Mouse (Mus musculus): ENCODE data around the gene Nrcam. TPM values are rescaled to one million over a fixed set of nuclear protein-coding genes. Genes with fewer than 3 reads are reported as not detected.

Gene Nrcam
- polyA plus RNA-seq, 1 experiment, result 0.71 TPM

- Histone ChIP-seq H3K4me3 (no peak overlapping the region), H3K4me2 (ENCODE audit: low read depth) (no peak overlapping the region), H3K36me3 (ENCODE audit: control insufficient read depth, insufficient read depth) (no peaks in the 10 kb centered on the region), H3ac (ENCODE audit: control insufficient read depth, insufficient read length) (no peak overlapping the region), H3K79me2 (ENCODE audit: control insufficient read depth, insufficient read depth) (no peaks in the 10 kb centered on the region), H3K27me3 (ENCODE audit: control insufficient read depth, insufficient read depth, insufficient read length) (no peaks in the 10 kb centered on the region)
- TF ChIP-seq POLR2AphosphoS2 (IDR thresholded peaks at IDR 0.05; ENCODE audit: insufficient read length, low read depth) (no peak), SRF (IDR thresholded peaks at IDR 0.05; ENCODE audit: control insufficient read depth, insufficient read length, low read depth) (no peak), MAX (IDR thresholded peaks at IDR 0.05; ENCODE audit: low read depth) (no peak), REST (IDR thresholded peaks at IDR 0.05; ENCODE audit: insufficient read depth, insufficient read length) (no peak), POLR2A (IDR thresholded peaks at IDR 0.05; ENCODE audit: insufficient read length, low read depth) (no peak), TCF3 (IDR thresholded peaks at IDR 0.05; ENCODE audit: insufficient read length, low read depth) (no peak), MYOD1 (IDR thresholded peaks at IDR 0.05; ENCODE audit: control insufficient read depth in 1 of 3, insufficient read length in 2 of 3, low read depth in 2 of 3) (no peak), CEBPB (IDR thresholded peaks at IDR 0.05; ENCODE audit: insufficient read depth, poor library complexity, severe bottlenecking) (no peak), TCF12 (IDR thresholded peaks at IDR 0.05; ENCODE audit: insufficient read depth, poor library complexity, severe bottlenecking) (no peak)
These were observed 93.6 kb downstream of the Nrcam start for GRCm38 (mm10) chr12:44422154-44422866.

GRCm38 (mm10) chr12:44422867-44423255 lies 94.2 kb downstream of the Nrcam start:
- H3K36me3 ChIP-seq (ENCODE audit: control insufficient read depth, insufficient read depth), result no peaks in the 10 kb centered on the region
- no peak overlapping the region for H3K4me2 ChIP-seq (ENCODE audit: low read depth)
- no peaks in the 10 kb centered on the region for H3K79me2 ChIP-seq (ENCODE audit: control insufficient read depth, insufficient read depth)
- no peak overlapping the region for H3K4me3 ChIP-seq
- no peak overlapping the region for H3ac ChIP-seq (ENCODE audit: control insufficient read depth, insufficient read length)
- no peak for TF ChIP-seq MYOD1 (IDR thresholded peaks at IDR 0.05; ENCODE audit: control insufficient read depth in 1 of 3, insufficient read length in 2 of 3, low read depth in 2 of 3)
- no peak for TF ChIP-seq POLR2A (IDR thresholded peaks at IDR 0.05; ENCODE audit: insufficient read length, low read depth)
- TF ChIP-seq SRF (IDR thresholded peaks at IDR 0.05; ENCODE audit: control insufficient read depth, insufficient read length, low read depth), result no peak
- no peak for TF ChIP-seq POLR2AphosphoS2 (IDR thresholded peaks at IDR 0.05; ENCODE audit: insufficient read length, low read depth)
- TF ChIP-seq MYOG (IDR thresholded peaks at IDR 0.05; ENCODE audit: control insufficient read depth in 1 of 3, insufficient read depth in 1 of 3, insufficient read length in 2 of 3, low read depth in 2 of 3), result no peak
- no peak for TF ChIP-seq TCF3 (IDR thresholded peaks at IDR 0.05; ENCODE audit: insufficient read length, low read depth)
- no peak for TF ChIP-seq TCF12 (IDR thresholded peaks at IDR 0.05; ENCODE audit: insufficient read depth, poor library complexity, severe bottlenecking)
- TF ChIP-seq USF1 (IDR thresholded peaks at IDR 0.05; ENCODE audit: low read depth), result no peak
- no peak for TF ChIP-seq REST (IDR thresholded peaks at IDR 0.05; ENCODE audit: insufficient read depth, insufficient read length)
- TF ChIP-seq MAX (IDR thresholded peaks at IDR 0.05; ENCODE audit: low read depth), result no peak
- no peak for TF ChIP-seq E2F4 (IDR thresholded peaks at IDR 0.05; ENCODE audit: insufficient read depth)
- no peak for TF ChIP-seq CEBPB (IDR thresholded peaks at IDR 0.05; ENCODE audit: insufficient read depth, poor library complexity, severe bottlenecking)
- no peaks in the 10 kb centered on the region for H3K27me3 ChIP-seq (ENCODE audit: control insufficient read depth, insufficient read depth, insufficient read length)

GRCm38 (mm10) chr12:44424011-44424410 lies 95.3 kb downstream of the Nrcam start:
- H3K4me2 ChIP-seq (ENCODE audit: low read depth), result no peak overlapping the region
- no peak overlapping the region for H3ac ChIP-seq (ENCODE audit: control insufficient read depth, insufficient read length)
- H3K27me3 ChIP-seq (ENCODE audit: control insufficient read depth, insufficient read depth, insufficient read length), result no peaks in the 10 kb centered on the region
- no peaks in the 10 kb centered on the region for H3K36me3 ChIP-seq (ENCODE audit: control insufficient read depth, insufficient read depth)
- TF ChIP-seq POLR2A (IDR thresholded peaks at IDR 0.05; ENCODE audit: insufficient read length, low read depth) (no peak), CEBPB (IDR thresholded peaks at IDR 0.05; ENCODE audit: insufficient read depth, poor library complexity, severe bottlenecking) (no peak), REST (IDR thresholded peaks at IDR 0.05; ENCODE audit: insufficient read depth, insufficient read length) (no peak), SRF (IDR thresholded peaks at IDR 0.05; ENCODE audit: control insufficient read depth, insufficient read length, low read depth) (no peak), TCF12 (IDR thresholded peaks at IDR 0.05; ENCODE audit: insufficient read depth, poor library complexity, severe bottlenecking) (no peak), MAX (IDR thresholded peaks at IDR 0.05; ENCODE audit: low read depth) (no peak), E2F4 (IDR thresholded peaks at IDR 0.05; ENCODE audit: insufficient read depth) (no peak), MYOD1 (IDR thresholded peaks at IDR 0.05; ENCODE audit: control insufficient read depth in 1 of 3, insufficient read length in 2 of 3, low read depth in 2 of 3) (no peak), MYOG (IDR thresholded peaks at IDR 0.05; ENCODE audit: control insufficient read depth in 1 of 3, insufficient read depth in 1 of 3, insufficient read length in 2 of 3, low read depth in 2 of 3) (no peak), TCF3 (IDR thresholded peaks at IDR 0.05; ENCODE audit: insufficient read length, low read depth) (no peak), POLR2AphosphoS2 (IDR thresholded peaks at IDR 0.05; ENCODE audit: insufficient read length, low read depth) (no peak), USF1 (IDR thresholded peaks at IDR 0.05; ENCODE audit: low read depth) (no peak)
- H3K4me3 ChIP-seq, result no peak overlapping the region
- H3K79me2 ChIP-seq (ENCODE audit: control insufficient read depth, insufficient read depth), result no peaks in the 10 kb centered on the region

- TF ChIP-seq MYOD1 (IDR thresholded peaks at IDR 0.05; ENCODE audit: control insufficient read depth in 1 of 3, insufficient read length in 2 of 3, low read depth in 2 of 3), result no peak
- H3K4me3 ChIP-seq, result no peak overlapping the region
- H3K27me3 ChIP-seq (ENCODE audit: control insufficient read depth, insufficient read depth, insufficient read length), result no peaks in the 10 kb centered on the region
- H3K4me2 ChIP-seq (ENCODE audit: low read depth), result no peak overlapping the region
- no peaks in the 10 kb centered on the region for H3K36me3 ChIP-seq (ENCODE audit: control insufficient read depth, insufficient read depth)
- H3ac ChIP-seq (ENCODE audit: control insufficient read depth, insufficient read length), result no peak overlapping the region
- no peaks in the 10 kb centered on the region for H3K79me2 ChIP-seq (ENCODE audit: control insufficient read depth, insufficient read depth)
These were observed 96.4 kb downstream of the Nrcam start for GRCm38 (mm10) chr12:44425040-44425439.

GRCm38 (mm10) chr12:44430335-44430734 lies 101.7 kb downstream of the Nrcam start:
- Histone ChIP-seq H3K27me3 (ENCODE audit: control insufficient read depth, insufficient read depth, insufficient read length) (no peaks in the 10 kb centered on the region), H3K4me2 (ENCODE audit: low read depth) (no peak overlapping the region), H3ac (ENCODE audit: control insufficient read depth, insufficient read length) (no peak overlapping the region), H3K36me3 (ENCODE audit: control insufficient read depth, insufficient read depth) (no peaks in the 10 kb centered on the region), H3K79me2 (ENCODE audit: control insufficient read depth, insufficient read depth) (no peaks in the 10 kb centered on the region), H3K4me3 (no peak overlapping the region)
- TF ChIP-seq MYOD1 (IDR thresholded peaks at IDR 0.05; ENCODE audit: control insufficient read depth in 1 of 3, insufficient read length in 2 of 3, low read depth in 2 of 3) (no peak), SRF (IDR thresholded peaks at IDR 0.05; ENCODE audit: control insufficient read depth, insufficient read length, low read depth) (no peak), USF1 (IDR thresholded peaks at IDR 0.05; ENCODE audit: low read depth) (no peak), E2F4 (IDR thresholded peaks at IDR 0.05; ENCODE audit: insufficient read depth) (no peak), MYOG (IDR thresholded peaks at IDR 0.05; ENCODE audit: control insufficient read depth in 1 of 3, insufficient read depth in 1 of 3, insufficient read length in 2 of 3, low read depth in 2 of 3) (no peak), POLR2A (IDR thresholded peaks at IDR 0.05; ENCODE audit: insufficient read length, low read depth) (no peak), TCF3 (IDR thresholded peaks at IDR 0.05; ENCODE audit: insufficient read length, low read depth) (no peak), TCF12 (IDR thresholded peaks at IDR 0.05; ENCODE audit: insufficient read depth, poor library complexity, severe bottlenecking) (no peak)
